Mouse (Mus musculus): ENCODE results near the gene Gm28048. TPM values are rescaled to one million over a fixed set of nuclear protein-coding genes. Genes with fewer than 3 reads are reported as not detected.

Gene Gm28048
- 2.5 TPM in 1 of 2 replicates, not detected in the other for total RNA-seq (2014; rRNA removed)
- 2.7 and 3.3 TPM in 2 replicates for polyA plus RNA-seq (2015; fragmentation: Nextera tagmentation; extraction: Ambion mirVana)

GRCm38 (mm10) chr11:22981984-22982757 lies at the start of gene Gm28048, which contains the start of gene Commd1:
Gene Gm28048 (minus strand): TSS chr11:22982090.
Gene Commd1 (minus strand): TSS chr11:22982382.
- peak within 1 kb of the TSS; percentile 67 for H3K4me2 ChIP-seq (ENCODE audit: low read depth, low read length, poor library complexity, severe bottlenecking)
- DNase-seq (ENCODE audit: low spot score), result peak; percentile 96
- H3K4me1 ChIP-seq (ENCODE audit: insufficient read depth, low read length), result peaks cover 4% of the 10 kb centered on the region; the same call in 1 of the 2 replicates
- peak within 1 kb of the TSS; percentile 68 for H3K9ac ChIP-seq (replicated peaks; ENCODE audit: low read length, poor library complexity, severe bottlenecking)
- no peaks in the 10 kb centered on the region for H3K9me3 ChIP-seq (ENCODE audit: low read length)
- H3K4me3 ChIP-seq (ENCODE audit: low read depth, low read length), result peak within 1 kb of the TSS; percentile 58
- peak; percentile 91 for ATAC-seq (ENCODE audit: low FRiP score)
- TF ChIP-seq CTCF (IDR thresholded peaks at IDR 0.05), result peak; percentile 80
- peaks cover 9% of the 10 kb centered on the region; the same call in 1 of the 2 replicates for H3K36me3 ChIP-seq (ENCODE audit: insufficient read depth, low read length)
- H3K27me3 ChIP-seq (ENCODE audit: insufficient read depth, low read length), result no peaks in the 10 kb centered on the region
- H3K27ac ChIP-seq (ENCODE audit: low read depth, low read length), result peak within 1 kb of the TSS; percentile 83
- 2% methylated on average over 42 of the region's 42 CpGs for WGBS

GRCm38 (mm10) chr11:23029399-23029798 lies 47.5 kb upstream of the Gm28048 start:
- WGBS, result 80% methylated on average over 6 of the region's 6 CpGs
- no peaks in the 10 kb centered on the region for H3K27me3 ChIP-seq (ENCODE audit: insufficient read depth, low read length)
- no peak overlapping the region for H3K4me2 ChIP-seq (ENCODE audit: low read depth, low read length, poor library complexity, severe bottlenecking)

GRCm38 (mm10) chr11:23028957-23029356 lies 47.1 kb upstream of the Gm28048 start:
- DNase-seq (ENCODE audit: low spot score) (no peak), ATAC-seq (ENCODE audit: low FRiP score) (no peak)
- Histone ChIP-seq H3K27me3 (ENCODE audit: insufficient read depth, low read length) (no peaks in the 10 kb centered on the region), H3K4me1 (ENCODE audit: insufficient read depth, low read length) (no peaks in the 10 kb centered on the region), H3K4me2 (ENCODE audit: low read depth, low read length, poor library complexity, severe bottlenecking) (no peak overlapping the region), H3K4me3 (ENCODE audit: low read depth, low read length) (no peak overlapping the region), H3K9ac (replicated peaks; ENCODE audit: low read length, poor library complexity, severe bottlenecking) (no peak overlapping the region), H3K9me3 (ENCODE audit: low read length) (no peaks in the 10 kb centered on the region), H3K36me3 (ENCODE audit: insufficient read depth, low read length) (no peaks in the 10 kb centered on the region), H3K27ac (ENCODE audit: low read depth, low read length) (no peak overlapping the region)
- TF ChIP-seq CTCF (IDR thresholded peaks at IDR 0.05), result no peak
- WGBS, result 67% methylated on average over 3 of the region's 3 CpGs

More at GRCm38 (mm10) chr11:23029399-23029798, 47.5 kb upstream of the Gm28048 start:
- H3K27ac ChIP-seq (ENCODE audit: low read depth, low read length), result no peak overlapping the region
- no peak overlapping the region for H3K4me3 ChIP-seq (ENCODE audit: low read depth, low read length)
- H3K9me3 ChIP-seq (ENCODE audit: low read length), result no peaks in the 10 kb centered on the region
- ATAC-seq (ENCODE audit: low FRiP score), result no peak
- H3K4me1 ChIP-seq (ENCODE audit: insufficient read depth, low read length), result no peaks in the 10 kb centered on the region
- TF ChIP-seq CTCF (IDR thresholded peaks at IDR 0.05), result no peak
- H3K9ac ChIP-seq (replicated peaks; ENCODE audit: low read length, poor library complexity, severe bottlenecking), result no peak overlapping the region
- no peaks in the 10 kb centered on the region for H3K36me3 ChIP-seq (ENCODE audit: insufficient read depth, low read length)
- DNase-seq (ENCODE audit: low spot score), result no peak

GRCm38 (mm10) chr11:23024169-23024568 lies 42.3 kb upstream of the Gm28048 start:
- TF ChIP-seq CTCF (IDR thresholded peaks at IDR 0.05), result no peak
- DNase-seq (ENCODE audit: low spot score), result no peak
- Histone ChIP-seq H3K27me3 (ENCODE audit: insufficient read depth, low read length) (no peaks in the 10 kb centered on the region), H3K4me2 (ENCODE audit: low read depth, low read length, poor library complexity, severe bottlenecking) (no peak overlapping the region), H3K27ac (ENCODE audit: low read depth, low read length) (no peak overlapping the region), H3K4me3 (ENCODE audit: low read depth, low read length) (no peak overlapping the region), H3K36me3 (ENCODE audit: insufficient read depth, low read length) (no peaks in the 10 kb centered on the region), H3K9me3 (ENCODE audit: low read length) (no peaks in the 10 kb centered on the region), H3K4me1 (ENCODE audit: insufficient read depth, low read length) (no peaks in the 10 kb centered on the region), H3K9ac (replicated peaks; ENCODE audit: low read length, poor library complexity, severe bottlenecking) (no peak overlapping the region)
- ATAC-seq (ENCODE audit: low FRiP score), result no peak
- 42% methylated on average over 3 of the region's 3 CpGs for WGBS

- no peak for TF ChIP-seq CTCF (IDR thresholded peaks at IDR 0.05)
- WGBS, result 93% methylated on average over 2 of the region's 2 CpGs
- H3K27ac ChIP-seq (ENCODE audit: low read depth, low read length), result no peak overlapping the region
These were observed 41.3 kb upstream of the Gm28048 start for GRCm38 (mm10) chr11:23023155-23023554.

GRCm38 (mm10) chr11:23020841-23021240 lies 39.0 kb upstream of the Gm28048 start:
- Histone ChIP-seq H3K9me3 (ENCODE audit: low read length) (no peaks in the 10 kb centered on the region), H3K4me1 (ENCODE audit: insufficient read depth, low read length) (no peaks in the 10 kb centered on the region), H3K27me3 (ENCODE audit: insufficient read depth, low read length) (no peaks in the 10 kb centered on the region), H3K4me2 (ENCODE audit: low read depth, low read length, poor library complexity, severe bottlenecking) (no peak overlapping the region), H3K36me3 (ENCODE audit: insufficient read depth, low read length) (no peaks in the 10 kb centered on the region), H3K4me3 (ENCODE audit: low read depth, low read length) (no peak overlapping the region), H3K27ac (ENCODE audit: low read depth, low read length) (no peak overlapping the region), H3K9ac (replicated peaks; ENCODE audit: low read length, poor library complexity, severe bottlenecking) (no peak overlapping the region)
- 94% methylated on average over 14 of the region's 14 CpGs for WGBS
- no peak for DNase-seq (ENCODE audit: low spot score)
- ATAC-seq (ENCODE audit: low FRiP score), result no peak
- no peak for TF ChIP-seq CTCF (IDR thresholded peaks at IDR 0.05)

More at GRCm38 (mm10) chr11:23023155-23023554, 41.3 kb upstream of the Gm28048 start:
- ATAC-seq (ENCODE audit: low FRiP score), result no peak
- no peaks in the 10 kb centered on the region for H3K36me3 ChIP-seq (ENCODE audit: insufficient read depth, low read length)
- H3K9ac ChIP-seq (replicated peaks; ENCODE audit: low read length, poor library complexity, severe bottlenecking), result no peak overlapping the region
- DNase-seq (ENCODE audit: low spot score), result no peak
- no peaks in the 10 kb centered on the region for H3K9me3 ChIP-seq (ENCODE audit: low read length)
- no peaks in the 10 kb centered on the region for H3K27me3 ChIP-seq (ENCODE audit: insufficient read depth, low read length)
- H3K4me3 ChIP-seq (ENCODE audit: low read depth, low read length), result no peak overlapping the region
- H3K4me1 ChIP-seq (ENCODE audit: insufficient read depth, low read length), result no peaks in the 10 kb centered on the region
- no peak overlapping the region for H3K4me2 ChIP-seq (ENCODE audit: low read depth, low read length, poor library complexity, severe bottlenecking)

All from midbrain, postnatal 0 days (tissue).